Mouse (Mus musculus) cerebellum, adult 9-11 months (tissue): ENCODE data around the gene Gja4.

Experiments
- DNase-seq: peaks from one replicate; pipeline ENCODE4 v3.0.0; 2022

The Gja4 gene

GRCm38 (mm10) chr4:127313861-127314260 is at the start of gene Gja4:
Gene Gja4 (minus strand): TSS chr4:127314039.
- peak; percentile 52 for DNase-seq

GRCm38 (mm10) chr4:127363331-127363730 is 49.5 kb upstream of the Gja4 start:
- DNase-seq, result no peak

- no peak for DNase-seq
Observed at GRCm38 (mm10) chr4:127362520-127362919, 48.7 kb upstream of the Gja4 start.

DNA sequence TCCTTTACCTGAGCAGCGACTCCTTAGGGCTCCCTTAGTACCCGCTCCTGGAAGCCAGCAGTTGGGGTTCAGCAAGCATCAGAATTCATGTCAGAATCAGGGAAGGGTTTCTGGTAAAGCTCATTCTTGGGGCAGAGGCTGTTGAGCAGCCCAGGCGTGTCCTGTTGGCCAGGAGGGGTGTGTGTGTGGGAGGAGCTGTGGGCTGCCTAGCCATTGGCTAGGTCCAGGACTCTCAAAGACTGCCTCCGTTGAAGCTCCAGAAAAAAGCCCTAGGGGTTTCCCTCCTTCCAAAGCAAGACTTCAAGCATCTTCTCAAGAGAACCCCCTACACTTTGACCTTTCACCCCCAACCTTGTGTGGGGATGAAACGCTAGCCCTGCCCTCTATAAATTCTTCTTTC is 44.2 kb upstream of the Gja4 start, which contains the start of gene Gjb5:
TSS of gene Gjb5 (minus strand) at position 164 of the 400 bp plus-strand sequence.
- DNase-seq, result no peak

- DNase-seq, result no peak
Observed at GRCm38 (mm10) chr4:127354506-127355485, 41.0 kb upstream of the Gja4 start.

DNA sequence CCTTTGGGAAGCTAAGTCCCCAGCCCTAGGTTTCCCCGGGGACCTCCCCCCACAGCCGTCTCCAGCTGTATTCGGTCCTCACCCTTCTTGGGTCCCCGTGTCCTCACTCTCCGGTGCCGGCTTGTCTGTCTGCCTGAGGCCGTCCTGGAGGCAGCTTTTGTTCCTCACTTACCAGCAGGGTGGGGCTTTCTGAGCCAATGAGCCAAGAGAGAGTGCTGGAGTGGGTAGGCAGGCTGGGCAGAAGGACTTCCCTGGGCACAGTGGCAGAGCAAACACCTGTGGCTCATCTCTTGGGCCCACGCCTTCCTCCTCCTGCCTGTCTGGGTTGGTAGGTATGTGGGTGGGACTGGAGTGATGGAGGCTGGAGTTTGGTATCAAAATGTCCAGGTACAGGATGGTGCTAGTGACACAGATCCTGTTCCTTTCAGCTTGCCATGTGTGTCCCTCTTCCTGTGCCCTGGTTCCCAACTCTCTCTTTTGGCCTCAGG is 40.2 kb upstream of the Gja4 start, which contains the start of gene Gjb4:
TSS of gene Gjb4 (minus strand) at position 131 of the 488 bp plus-strand sequence.
- no peak for DNase-seq

DNA sequence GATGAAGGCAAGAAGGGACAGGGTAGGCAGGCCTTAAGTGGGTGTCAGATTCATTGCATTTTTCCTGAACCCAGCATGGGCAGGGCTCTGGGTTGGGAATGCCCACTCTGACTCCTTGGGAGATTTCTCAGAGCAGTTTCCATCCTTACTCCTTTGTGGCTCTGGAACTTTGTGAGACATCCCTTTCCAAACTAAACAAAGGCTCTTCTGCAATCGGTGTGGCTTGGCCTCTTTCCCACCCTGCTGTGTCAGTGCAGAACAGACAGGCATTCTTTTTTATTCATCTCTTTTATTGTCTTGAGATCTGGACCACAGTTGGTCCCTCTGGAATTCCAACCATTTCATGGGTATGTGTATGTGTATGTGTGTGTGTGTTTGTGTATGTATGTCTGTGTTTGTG is 38.8 kb upstream of the Gja4 start:
- no peak for DNase-seq

DNA sequence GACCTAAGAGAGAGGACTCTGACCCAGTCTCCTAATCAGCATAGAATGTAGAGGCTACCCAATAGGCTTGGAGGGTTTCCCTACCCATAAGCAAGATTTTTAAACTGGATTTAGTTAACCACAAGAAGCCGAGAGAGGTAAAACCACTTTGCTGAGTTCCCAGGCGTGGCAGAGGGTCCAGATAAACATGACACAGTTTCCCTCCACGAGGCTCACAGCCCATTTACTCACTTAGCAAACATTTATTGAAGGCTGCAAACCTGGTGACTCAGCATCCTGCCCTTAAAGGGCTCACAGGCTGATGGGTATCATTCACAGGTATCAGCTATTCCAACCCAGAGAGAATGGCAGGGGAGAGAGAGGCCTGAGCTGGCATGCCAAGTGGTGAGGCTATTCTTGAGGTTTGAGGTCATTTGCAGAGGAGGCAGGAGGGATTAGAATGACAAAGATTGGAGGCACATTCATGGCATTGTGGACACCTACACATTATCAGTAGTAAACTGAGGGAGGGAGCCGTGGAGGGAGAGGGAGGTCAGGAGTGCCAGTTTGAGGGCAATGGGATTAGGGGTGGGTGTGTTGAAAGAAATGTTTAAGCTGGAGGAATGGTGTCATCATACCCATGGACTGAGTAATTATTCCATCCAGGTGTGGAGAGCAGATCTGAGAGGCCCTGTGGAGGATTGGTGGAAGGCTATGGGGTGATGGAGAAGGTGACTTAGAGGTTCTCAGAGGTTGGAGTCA is 35.9 kb upstream of the Gja4 start:
- DNase-seq, result no peak

- DNase-seq, result no peak
Observed at GRCm38 (mm10) chr4:127345000-127345399, 31.2 kb upstream of the Gja4 start.

- no peak for DNase-seq
Observed at GRCm38 (mm10) chr4:127341372-127341771, 27.5 kb upstream of the Gja4 start.

- DNase-seq, result no peak
Observed at GRCm38 (mm10) chr4:127337668-127338067, 23.8 kb upstream of the Gja4 start.

DNA sequence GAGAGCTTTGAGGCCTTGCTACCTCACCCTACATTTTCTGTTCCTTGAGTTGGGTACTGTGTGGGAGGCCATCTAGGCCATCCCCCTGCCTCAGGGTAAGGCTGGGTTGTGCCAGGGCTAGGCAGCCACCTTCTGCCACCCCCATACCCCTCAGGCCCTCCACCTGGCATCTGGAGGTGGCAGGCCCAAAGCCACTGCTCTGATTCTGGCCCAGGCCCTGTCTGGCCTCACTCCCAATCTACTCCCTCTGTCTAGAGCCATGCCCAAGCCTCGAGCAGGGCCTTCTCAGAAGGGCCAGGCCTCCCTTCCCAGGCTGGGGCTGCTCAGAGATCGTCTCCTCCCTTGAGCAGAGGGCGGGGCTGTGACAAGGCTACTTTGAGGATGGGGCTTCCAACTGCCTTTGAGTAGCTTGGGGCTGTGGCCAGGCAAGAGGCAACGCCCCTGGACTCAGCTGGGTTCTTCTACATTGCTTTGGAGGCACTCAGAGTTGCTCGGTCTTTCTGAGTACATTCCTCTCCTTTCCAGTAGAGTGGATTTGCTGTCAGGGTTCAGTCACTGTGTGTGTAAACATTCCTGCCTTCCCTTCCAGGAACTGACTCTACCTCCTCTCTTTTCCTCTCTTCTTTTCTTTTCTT is 21.1 kb upstream of the Gja4 start:
- no peak for DNase-seq

DNA sequence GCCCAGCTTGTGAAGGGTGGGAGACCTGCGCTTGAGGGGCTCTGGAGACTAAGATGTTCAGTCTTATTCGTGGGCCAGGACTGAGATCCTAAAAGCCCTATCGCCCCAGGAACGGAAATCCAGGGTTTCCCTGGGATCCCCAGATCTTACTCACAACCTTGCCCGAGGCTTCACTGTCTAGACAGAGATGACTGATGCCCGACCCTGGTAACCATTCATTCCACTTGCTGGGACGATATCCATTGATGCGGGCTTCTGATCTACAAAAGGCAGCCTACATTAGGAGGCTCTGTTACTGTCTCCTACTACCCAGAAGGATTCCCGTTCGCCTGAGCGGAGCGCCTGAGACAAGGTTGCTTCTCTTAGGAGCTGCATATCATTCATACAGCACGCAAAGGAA is 17.3 kb upstream of the Gja4 start:
- DNase-seq, result no peak

DNA sequence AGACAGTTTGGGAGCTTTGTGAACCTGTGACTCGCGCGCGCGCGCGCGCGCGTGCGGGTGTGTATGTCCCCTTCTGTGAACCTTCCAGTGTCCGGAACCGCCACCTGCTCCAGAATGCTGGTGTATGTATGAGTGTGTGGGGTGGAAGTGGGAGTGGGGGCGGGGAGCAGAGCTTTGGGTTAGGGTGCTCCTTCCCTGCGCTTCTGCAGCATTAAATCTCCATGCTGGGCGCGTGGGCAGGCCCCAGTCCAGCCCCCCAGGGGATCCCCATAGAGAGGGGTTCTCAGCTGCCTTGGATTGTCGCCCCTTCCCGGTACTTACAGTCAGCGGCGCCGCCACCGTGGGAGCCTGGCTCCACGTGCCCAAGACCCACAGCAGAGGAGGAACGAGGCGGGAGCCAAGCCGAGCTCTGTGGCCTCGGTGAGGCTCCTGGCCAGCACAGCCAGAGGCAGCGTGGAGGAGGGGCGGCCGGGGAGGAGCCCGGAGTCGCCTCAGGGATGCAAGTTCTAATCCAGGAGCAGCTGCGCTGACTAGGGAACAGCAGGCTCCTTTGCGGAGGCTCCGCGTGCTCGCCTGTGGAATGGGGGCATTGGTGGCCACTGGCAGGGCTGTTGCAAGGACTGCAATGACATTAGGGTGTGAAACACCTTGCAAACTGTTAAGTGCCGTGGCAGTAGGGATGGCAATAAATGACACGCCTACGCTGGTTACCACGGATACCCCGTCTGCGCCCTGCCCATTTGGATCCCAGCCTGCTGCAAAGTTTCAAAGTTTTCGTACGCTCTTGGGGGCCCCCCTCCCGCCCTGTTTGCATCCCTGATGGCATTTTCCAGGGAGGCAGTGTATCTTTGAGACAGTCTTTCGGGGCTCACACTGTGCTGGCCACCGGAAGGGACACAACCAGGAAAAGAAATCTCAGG is 16.6 kb upstream of the Gja4 start, which contains the start of gene Gjb3:
TSS of gene Gjb3 (minus strand) at position 664 of the 920 bp plus-strand sequence.
- DNase-seq, result no peak

DNA sequence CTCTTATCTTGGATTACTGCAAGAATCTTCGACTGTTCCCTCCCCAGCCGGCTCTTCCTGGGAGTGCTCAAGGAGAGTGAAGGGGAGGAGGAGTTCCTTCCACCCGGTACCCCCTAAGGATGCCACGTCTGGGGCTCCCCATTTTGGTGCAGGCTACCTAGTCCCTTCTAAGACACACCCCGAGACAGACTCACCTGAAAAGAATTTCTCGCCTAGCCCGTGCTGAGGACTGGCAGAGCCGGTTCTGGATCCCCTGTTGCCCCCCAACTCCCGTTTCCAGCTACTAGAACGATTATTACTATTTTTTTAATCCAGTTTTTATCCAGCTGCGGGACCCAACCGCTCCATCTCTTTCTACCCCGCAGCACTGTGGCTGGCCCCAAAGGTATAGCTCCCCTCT is 15.9 kb upstream of the Gja4 start:
- DNase-seq, result no peak

- DNase-seq, result no peak
Observed at GRCm38 (mm10) chr4:127329046-127329445, 15.2 kb upstream of the Gja4 start.

DNA sequence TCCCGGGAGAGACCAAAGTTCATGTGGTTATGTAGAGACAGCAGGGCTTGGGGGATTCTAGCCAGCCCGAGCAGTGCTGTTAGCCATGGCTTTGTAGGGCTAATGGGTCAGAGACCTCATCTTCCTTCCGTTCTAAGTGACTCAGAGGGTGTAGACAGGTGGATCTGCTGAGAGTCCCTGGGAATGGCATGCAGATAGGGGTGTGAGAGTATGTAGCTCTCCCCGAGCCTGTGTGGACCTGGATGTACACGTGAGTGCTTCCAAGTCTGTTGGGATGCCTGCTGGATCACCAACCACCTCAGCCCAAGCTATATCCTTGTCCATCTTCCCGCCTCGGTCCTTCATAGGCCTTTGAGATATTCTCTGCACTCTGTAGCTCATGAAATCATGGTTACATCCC is 14.5 kb upstream of the Gja4 start:
- no peak for DNase-seq

- no peak for DNase-seq
Observed at GRCm38 (mm10) chr4:127327749-127328148, 13.9 kb upstream of the Gja4 start.

DNA sequence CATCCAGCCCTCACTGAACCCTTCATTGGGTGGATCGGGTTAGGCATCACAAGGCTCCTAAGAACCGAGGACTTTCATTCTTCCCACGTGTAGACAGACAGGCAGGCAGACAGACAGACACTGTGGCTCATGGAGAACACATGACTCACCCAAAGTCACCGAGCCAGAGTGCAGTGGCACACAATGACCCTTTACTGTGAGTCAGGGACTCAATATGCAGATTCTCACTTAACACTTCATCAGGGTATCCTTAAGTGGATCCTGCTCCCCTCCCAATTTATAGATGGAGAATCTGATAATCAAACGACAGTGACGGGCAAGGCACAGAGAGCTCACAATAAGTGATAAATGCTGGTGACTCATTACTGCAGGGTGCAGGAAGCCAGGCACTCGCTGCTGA is 13.4 kb upstream of the Gja4 start:
- no peak for DNase-seq

DNA sequence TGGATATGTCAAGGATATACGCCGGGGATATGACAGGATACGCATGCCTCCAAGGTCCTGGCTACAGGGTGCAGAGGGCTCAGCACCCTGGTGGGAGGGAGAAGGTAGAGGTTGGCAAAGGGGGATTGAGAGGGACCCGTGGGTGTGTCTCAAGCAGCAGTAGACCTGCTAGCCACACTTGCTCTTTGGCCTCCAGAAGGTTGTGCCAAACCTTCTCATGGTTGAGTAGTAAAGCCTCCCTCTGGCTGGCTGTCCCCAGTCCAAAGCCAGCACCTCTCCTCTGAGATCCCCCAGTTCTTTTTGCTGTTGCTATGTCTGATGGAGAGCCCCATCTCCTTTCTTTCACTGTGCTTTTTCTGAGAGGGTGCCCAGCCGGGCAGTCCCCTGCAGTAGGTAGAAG is 11.4 kb upstream of the Gja4 start:
- DNase-seq, result no peak

GRCm38 (mm10) chr4:127324759-127325158 is 10.9 kb upstream of the Gja4 start:
- no peak for DNase-seq

GRCm38 (mm10) chr4:127324296-127324695 is 10.5 kb upstream of the Gja4 start:
- DNase-seq, result no peak
